Mouse (Mus musculus) kidney, adult 2 months (tissue): ENCODE results near the gene Ssc5d. TPM values are rescaled to one million over a fixed set of nuclear protein-coding genes. Genes with fewer than 3 reads are reported as not detected.

Source experiments
- DNase-seq: peaks from one replicate; pipeline ENCODE4 v3.0.0; 2021
- H3K27ac ChIP-seq: fragments of 200-500 bp; 2 replicates; pipeline ENCODE4 v1.5.1; 2012; ENCODE audit warnings: low read depth, low read length, control low read depth, inconsistent platforms; ENCODE audit not compliant: insufficient read depth
- H3K27me3 ChIP-seq: fragments of 200-500 bp; replicated peaks from 2 replicates; pipeline ENCODE4 v1.6.1; 2012; ENCODE audit warnings: mild to moderate bottlenecking, moderate library complexity, low read length, inconsistent platforms; ENCODE audit not compliant: control insufficient read depth, insufficient read depth
- H3K36me3 ChIP-seq: fragments of 200-500 bp; 2 replicates; pipeline ENCODE4 v1.6.1; 2012; ENCODE audit warnings: mild to moderate bottlenecking, moderate library complexity, low read length, inconsistent platforms; ENCODE audit not compliant: control insufficient read depth, insufficient read depth
- H3K4me1 ChIP-seq: fragments of 200-500 bp; 2 replicates; pipeline ENCODE4 v1.6.1; 2011; ENCODE audit warnings: low read length; ENCODE audit not compliant: control insufficient read depth, insufficient read depth
- H3K4me3 ChIP-seq: fragments of 200-500 bp; 2 replicates; pipeline ENCODE4 v1.5.1; 2011; ENCODE audit warnings: mild to moderate bottlenecking, low read depth, low read length, control low read depth; ENCODE audit not compliant: insufficient read depth
- CTCF ChIP-seq: fragments of 200-500 bp; conservative IDR thresholded peaks from 2 replicates; pipeline ENCODE4 v1.5.1; 2011; ENCODE audit warnings: low read depth, mild to moderate bottlenecking, control low read depth, low read length, moderate library complexity, mixed read lengths; ENCODE audit not compliant: insufficient read depth, insufficient read length
- POLR2A ChIP-seq: fragments of 200-500 bp; IDR thresholded peaks from one replicate; pipeline ENCODE4 v1.6.1; 2011; ENCODE audit warnings: low read depth, low read length, control low read depth
- WGBS: fragments of 180-500 bp; shearing (Covaris S2); methylation state at CpG from one replicate; pipeline ENCODE4 v1.1.7; 2018; 5-methylcytosine and 5-hydroxymethylcytosine counted together
- polyA plus RNA-seq: library from polyadenylated mRNA; depleted of rRNA; stranded (reverse); fragments of >200 nt; gene quantifications from 2 replicates; pipeline ENCODE4 v1.2.3, GENCODE M21; 2012

The Ssc5d gene
- polyA plus RNA-seq, 1 experiment: 2.1 TPM

DNA sequence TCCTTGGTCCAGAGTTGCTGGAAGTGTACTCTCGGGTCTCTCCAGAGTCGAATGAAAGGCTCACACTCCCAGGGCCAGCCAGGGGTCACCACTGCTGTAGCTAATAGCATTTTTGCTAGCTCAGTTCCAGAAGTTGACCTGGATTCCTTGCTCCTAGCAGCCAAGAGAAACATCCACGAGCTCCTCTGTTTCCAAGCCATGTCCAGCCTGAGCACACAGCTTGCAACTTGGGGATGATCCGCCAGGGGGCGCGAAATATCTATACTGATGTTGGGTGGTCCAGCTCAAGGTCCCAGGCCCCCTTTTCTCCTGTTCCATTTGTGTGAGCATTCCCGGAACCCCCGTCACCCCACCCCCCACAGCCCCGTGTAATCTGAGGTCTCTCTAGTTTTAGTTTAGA lies 14.0 kb upstream of the Ssc5d start:
- TF ChIP-seq CTCF (peak; percentile 53), POLR2A (no peak)
- Histone ChIP-seq H3K36me3 (no peaks in the 10 kb centered on the region), H3K4me1 (peaks cover 13% of the 10 kb centered on the region), H3K27ac (no peak overlapping the region), H3K4me3 (no peak overlapping the region), H3K27me3 (no peaks in the 10 kb centered on the region)
- DNase-seq: peak; percentile 65
- 22% methylated on average over 9 of the region's 9 CpGs for WGBS

DNA sequence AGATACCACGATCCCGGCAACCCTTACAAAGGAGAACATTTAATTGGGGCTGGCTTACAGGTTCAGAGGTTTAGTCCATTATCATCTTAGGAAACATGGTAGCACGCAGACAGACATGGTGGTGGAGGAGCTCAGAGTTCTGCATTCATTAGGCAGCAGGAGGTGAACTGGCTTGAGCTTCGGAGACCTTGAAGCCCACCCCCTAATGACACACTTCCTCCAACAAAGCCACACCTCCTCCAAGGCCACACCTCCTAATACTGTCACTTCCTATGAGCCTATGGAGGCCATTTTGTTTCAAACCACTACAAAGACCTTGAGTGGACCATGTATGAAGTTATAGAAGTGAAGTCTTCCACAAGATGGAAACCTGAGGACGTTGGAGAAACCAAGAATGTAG lies 13.3 kb upstream of the Ssc5d start:
- WGBS: 73% methylated on average over 5 of the region's 5 CpGs
- Histone ChIP-seq H3K4me3 (no peak overlapping the region), H3K4me1 (peaks cover 16% of the 10 kb centered on the region), H3K27me3 (no peaks in the 10 kb centered on the region), H3K27ac (no peak overlapping the region), H3K36me3 (no peaks in the 10 kb centered on the region)
- no peak for DNase-seq
- TF ChIP-seq POLR2A (no peak), CTCF (no peak)

DNA sequence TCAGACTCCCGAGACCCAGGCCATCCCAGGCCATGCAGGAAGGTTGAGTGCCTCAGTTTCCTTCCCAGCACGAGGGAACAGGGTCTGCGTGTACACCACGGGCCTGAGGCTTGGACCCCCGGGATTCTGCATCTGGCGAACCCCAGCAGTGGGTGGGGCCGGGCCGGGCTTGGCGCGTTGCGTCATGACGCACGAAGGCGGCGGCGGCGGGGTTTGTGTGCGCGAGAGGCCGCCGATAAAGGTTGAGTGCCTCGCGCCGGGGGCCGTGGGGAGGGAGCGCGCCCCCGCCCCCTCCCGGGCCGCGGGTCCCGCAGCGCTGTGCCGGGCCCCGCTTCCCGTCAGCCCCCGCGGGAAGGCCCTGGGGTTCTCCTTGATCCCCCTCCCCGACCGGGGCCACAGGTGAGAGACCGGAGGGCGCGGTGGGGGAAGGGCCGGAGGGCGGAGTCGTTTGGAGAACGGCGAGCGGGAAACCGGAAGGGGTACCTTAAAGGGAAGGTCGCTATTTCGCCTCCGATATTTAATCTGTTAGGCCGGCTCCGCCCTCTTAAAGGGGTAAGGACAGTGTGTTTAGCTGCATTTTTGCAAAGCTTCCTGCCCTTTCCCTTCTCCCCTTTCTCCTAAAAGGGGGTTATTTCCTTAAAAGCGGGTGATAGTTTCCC lies 10.4 kb upstream of the Ssc5d start, which contains the start of gene Zfp628:
Gene Zfp628, plus strand, starts transcription at position 211 of the 659 bp plus-strand sequence.
- peak; percentile 70 for TF ChIP-seq POLR2A
- TF ChIP-seq CTCF: no peak

DNA sequence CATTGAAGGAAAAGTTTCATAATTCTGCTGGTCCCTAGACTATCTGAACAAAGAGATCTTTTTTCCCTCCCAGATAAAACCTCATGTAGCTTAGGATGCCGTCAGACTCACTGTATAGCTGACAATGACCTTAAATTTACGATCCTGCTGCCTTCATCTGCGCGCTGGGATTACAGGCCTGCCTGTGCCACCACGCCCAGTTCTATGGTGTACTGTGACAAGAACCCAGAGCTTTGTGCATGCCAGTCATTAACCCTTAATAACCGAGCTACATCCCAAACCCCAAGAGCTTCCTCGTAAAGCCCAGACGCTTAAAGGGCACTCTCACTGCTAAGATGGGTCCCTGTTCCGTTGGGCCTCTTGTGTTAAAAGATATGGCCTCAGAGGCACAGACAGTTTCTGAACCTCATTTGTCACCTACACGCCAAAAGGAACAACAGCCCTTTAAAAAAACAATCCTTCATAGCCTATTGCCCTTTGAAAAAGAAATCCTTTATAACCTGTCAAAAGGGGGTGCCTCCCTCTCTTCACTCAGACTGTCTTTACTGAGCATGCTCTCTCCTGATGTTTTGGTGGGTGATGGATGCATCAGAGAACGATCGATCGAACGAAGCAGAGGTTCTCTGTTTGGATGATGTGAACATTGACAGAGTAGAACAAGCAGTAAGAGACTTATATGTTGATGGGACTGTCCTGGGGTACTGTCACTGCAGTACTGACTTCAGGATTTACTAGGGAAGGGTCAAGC lies 9.7 kb upstream of the Ssc5d start:
- DNase-seq: peak; percentile 37
- Histone ChIP-seq H3K27ac (peak overlapping the region; percentile 75), H3K36me3 (no peaks in the 10 kb centered on the region; the same call in 1 of the 2 replicates), H3K4me3 (peak overlapping the region; percentile 81), H3K4me1 (peaks cover 16% of the 10 kb centered on the region), H3K27me3 (no peaks in the 10 kb centered on the region)
- TF ChIP-seq CTCF (no peak), POLR2A (no peak)
- WGBS: 5% methylated on average over 14 of the region's 14 CpGs

More for the DNA sequence above, 10.4 kb upstream of the Ssc5d start, which contains the start of gene Zfp628:
- Histone ChIP-seq H3K4me1 (peaks cover 16% of the 10 kb centered on the region), H3K36me3 (no peaks in the 10 kb centered on the region; the same call in 1 of the 2 replicates), H3K27ac (peak within 1 kb of the TSS; percentile 90), H3K27me3 (no peaks in the 10 kb centered on the region), H3K4me3 (peak within 1 kb of the TSS; percentile 81)
- DNase-seq: peak; percentile 96
- under 1% methylated on average over 56 of the region's 56 CpGs for WGBS

DNA sequence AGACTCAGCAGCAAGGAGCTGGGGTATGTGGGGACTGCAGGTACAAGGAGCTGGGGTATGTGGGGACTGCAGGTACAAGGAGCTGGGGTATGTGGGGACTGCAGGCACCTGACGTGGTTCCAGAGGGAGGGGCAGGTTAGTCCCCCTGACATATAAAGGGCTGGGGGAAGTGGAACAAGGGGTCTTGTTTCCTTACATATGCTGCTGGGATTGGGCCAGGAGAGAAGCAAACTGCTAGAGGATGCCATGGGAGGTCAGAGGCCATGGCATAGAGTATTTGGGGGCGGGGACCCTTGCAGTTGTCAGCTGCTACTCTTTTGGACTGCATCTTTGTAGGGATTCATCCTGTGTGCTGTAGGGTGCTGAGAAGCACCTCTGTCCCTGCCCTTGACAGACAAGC lies 8.1 kb upstream of the Ssc5d start:
- Histone ChIP-seq H3K4me1 (peaks cover 16% of the 10 kb centered on the region), H3K36me3 (no peaks in the 10 kb centered on the region; the same call in 1 of the 2 replicates), H3K27ac (no peak overlapping the region), H3K4me3 (no peak overlapping the region), H3K27me3 (no peaks in the 10 kb centered on the region)
- TF ChIP-seq POLR2A: no peak
- no peak for TF ChIP-seq CTCF
- DNase-seq: no peak
- WGBS: 90% methylated on average over 2 of the region's 2 CpGs

DNA sequence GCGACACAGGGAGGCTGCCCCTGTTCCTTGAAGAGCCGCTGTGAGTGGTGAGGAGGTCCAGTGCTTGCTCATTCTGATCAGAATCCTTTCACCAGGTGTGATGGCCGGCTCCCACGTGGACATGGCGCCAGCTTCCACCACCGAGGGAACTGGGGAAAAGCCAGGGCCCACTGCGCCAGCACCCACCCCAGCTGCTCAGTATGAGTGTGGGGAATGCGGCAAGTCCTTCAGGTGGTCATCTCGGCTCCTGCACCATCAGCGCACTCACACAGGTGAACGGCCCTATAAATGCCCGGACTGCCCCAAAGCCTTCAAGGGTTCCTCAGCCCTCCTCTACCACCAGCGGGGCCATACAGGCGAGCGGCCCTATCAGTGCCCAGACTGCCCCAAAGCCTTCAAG lies 6.9 kb upstream of the Ssc5d start:
- Histone ChIP-seq H3K27ac (no peak overlapping the region), H3K4me1 (peaks cover 25% of the 10 kb centered on the region), H3K4me3 (no peak overlapping the region), H3K36me3 (no peaks in the 10 kb centered on the region; the same call in 1 of the 2 replicates), H3K27me3 (no peaks in the 10 kb centered on the region)
- DNase-seq: no peak
- TF ChIP-seq POLR2A (no peak), CTCF (no peak)
- WGBS: 92% methylated on average over 15 of the region's 15 CpGs

DNA sequence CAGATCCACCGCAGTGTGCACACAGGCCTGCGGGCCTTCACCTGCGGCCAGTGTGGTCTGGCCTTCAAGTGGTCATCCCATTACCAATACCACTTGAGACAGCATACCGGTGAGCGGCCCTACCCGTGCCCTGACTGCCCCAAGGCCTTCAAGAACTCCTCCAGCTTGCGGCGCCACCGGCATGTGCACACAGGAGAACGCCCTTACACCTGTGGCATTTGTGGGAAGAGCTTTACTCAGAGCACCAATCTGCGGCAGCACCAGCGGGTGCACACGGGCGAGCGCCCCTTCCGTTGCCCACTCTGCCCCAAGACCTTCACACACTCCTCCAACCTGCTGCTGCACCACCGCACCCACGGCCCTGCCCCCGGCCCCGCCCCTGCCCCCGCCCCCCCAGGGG lies 6.5 kb upstream of the Ssc5d start:
- 89% methylated on average over 20 of the region's 21 CpGs for WGBS
- Histone ChIP-seq H3K27me3 (no peaks in the 10 kb centered on the region), H3K36me3 (no peaks in the 10 kb centered on the region; the same call in 1 of the 2 replicates), H3K4me1 (peaks cover 28% of the 10 kb centered on the region), H3K27ac (no peak overlapping the region), H3K4me3 (no peak overlapping the region)
- TF ChIP-seq POLR2A (no peak), CTCF (no peak)
- DNase-seq: no peak
